Mouse (Mus musculus) CH12.LX (cell line): ENCODE data around the gene Cpa1.

Experiments used
- CHD1 ChIP-seq: IDR thresholded peaks from 2 replicates; pipeline ENCODE4 v1.6.1; 2012; ENCODE audit warnings: low read depth, low read length, improper control_type of control experiment, inconsistent platforms
- CTCF ChIP-seq, 2 experiments: IDR thresholded peaks in 1 of 2; conservative IDR thresholded peaks in 1 of 2; 2 replicates each; pipeline ENCODE4 v1.5.1; 2011 to 2012; ENCODE audit warnings: low read depth in 2 of 2, low read length in 2 of 2, improper control_type of control experiment in 1 of 2, inconsistent platforms in 1 of 2, mild to moderate bottlenecking in 1 of 2, moderate library complexity in 1 of 2
- E2F4 ChIP-seq: IDR thresholded peaks from 2 replicates; pipeline ENCODE4 v1.6.1; 2011; ENCODE audit warnings: low read depth, low read length, improper control_type of control experiment; ENCODE audit not compliant: insufficient replicate concordance
- EP300 ChIP-seq: IDR thresholded peaks from 2 replicates; pipeline ENCODE4 v1.6.1; 2011; ENCODE audit warnings: low read length, improper control_type of control experiment
- NRF1 ChIP-seq: IDR thresholded peaks from 2 replicates; pipeline ENCODE4 v1.6.1; 2014; ENCODE audit warnings: low read depth, mild to moderate bottlenecking, inconsistent platforms, low read length, improper control_type of control experiment, moderate library complexity
- POLR2A ChIP-seq: IDR thresholded peaks from 2 replicates; pipeline ENCODE4 v1.6.1; 2011; ENCODE audit warnings: low read depth, mild to moderate bottlenecking, improper control_type of control experiment, low read length
- TBP ChIP-seq: conservative IDR thresholded peaks from 2 replicates; pipeline ENCODE4 v1.6.1; 2011; ENCODE audit warnings: low read depth, low read length, improper control_type of control experiment

- TF ChIP-seq CTCF (conservative IDR thresholded peaks at IDR 0.05 in 1 of 2, IDR thresholded peaks at IDR 0.05 in 1 of 2; ENCODE audit: low read depth in 2 of 2, low read length in 2 of 2): no peak
- peak; percentile 78 for TF ChIP-seq POLR2A
- no peak for TF ChIP-seq EP300
- TF ChIP-seq E2F4: 0 out of 2 replicates have a peak, but pooled peaks have one; percentile 47
- TF ChIP-seq NRF1: peak; percentile 85
- no peak for TF ChIP-seq TBP
- TF ChIP-seq CHD1: no peak
Measured at GRCm38 (mm10) chr6:30693350-30693991, 54.5 kb downstream of the Cpa1 start, which contains the start of gene Cep41.
